Mouse (Mus musculus) macrophage (primary cell): ENCODE results near the gene Myo18a. TPM values are rescaled to one million over a fixed set of nuclear protein-coding genes. Genes with fewer than 3 reads are reported as not detected.

ENCODE experiments used
- H3K27ac ChIP-seq: fragments of 350-480 bp; formaldehyde crosslinking; 2 replicates; pipeline ENCODE4 v1.9.0; 2021
- H3K36me3 ChIP-seq: fragments of 350-480 bp; formaldehyde crosslinking; 2 replicates; pipeline ENCODE4 v1.9.0; 2021; ENCODE audit errors: inconsistent target
- H3K4me3 ChIP-seq: fragments of 350-480 bp; formaldehyde crosslinking; 2 replicates; pipeline ENCODE4 v1.9.0; 2021; ENCODE audit errors: inconsistent target
- H3K79me2 ChIP-seq: fragments of 350-480 bp; formaldehyde crosslinking; 2 replicates; pipeline ENCODE4 v1.9.0; 2021; ENCODE audit errors: inconsistent target
- WGBS: methylation state at CpG from one replicate; pipeline ENCODE4 v1.1.7; 2026; ENCODE audit warnings: inconsistent platforms; ENCODE audit not compliant: missing documents; 5-methylcytosine and 5-hydroxymethylcytosine counted together
- polyA plus RNA-seq: library from polyadenylated mRNA; stranded (reverse); fragments of 250-400 nt; gene quantifications from 3 replicates; pipeline ENCODE4 v1.2.4, GENCODE M21; 2018; ENCODE audit warnings: inconsistent platforms

Gene Myo18a
- polyA plus RNA-seq, 1 experiment from 2014 or later, result 91.1 TPM

- Histone ChIP-seq H3K79me2 (no peaks in the 10 kb centered on the region), H3K36me3 (peaks cover 91% of the 10 kb centered on the region), H3K27ac (no peak overlapping the region), H3K4me3 (no peak overlapping the region)
- 73% methylated on average over 18 of the region's 18 CpGs for WGBS
These were observed 64.4 kb downstream of the Myo18a start for GRCm38 (mm10) chr11:77827241-77827995.

- 98% methylated on average over 5 of the region's 5 CpGs for WGBS
- Histone ChIP-seq H3K27ac (no peak overlapping the region), H3K4me3 (no peak overlapping the region), H3K79me2 (no peaks in the 10 kb centered on the region), H3K36me3 (peaks cover 93% of the 10 kb centered on the region)
These were observed 65.1 kb downstream of the Myo18a start for GRCm38 (mm10) chr11:77828163-77828562.

- H3K4me3 ChIP-seq, result no peak overlapping the region
- WGBS, result 89% methylated on average over 20 of the region's 23 CpGs
These were observed 66.2 kb downstream of the Myo18a start for GRCm38 (mm10) chr11:77829043-77829841.

GRCm38 (mm10) chr11:77830875-77831274 lies 67.8 kb downstream of the Myo18a start:
- Histone ChIP-seq H3K36me3 (peaks cover 93% of the 10 kb centered on the region), H3K4me3 (no peak overlapping the region), H3K27ac (no peak overlapping the region), H3K79me2 (no peaks in the 10 kb centered on the region)
- WGBS, result 96% methylated on average over 7 of the region's 7 CpGs

More at GRCm38 (mm10) chr11:77829043-77829841, 66.2 kb downstream of the Myo18a start:
- Histone ChIP-seq H3K79me2 (no peaks in the 10 kb centered on the region), H3K36me3 (peaks cover 93% of the 10 kb centered on the region), H3K27ac (no peak overlapping the region)

- Histone ChIP-seq H3K79me2 (no peaks in the 10 kb centered on the region), H3K36me3 (peaks cover 98% of the 10 kb centered on the region), H3K4me3 (no peak overlapping the region), H3K27ac (no peak overlapping the region)
- 100% methylated on average over 4 of the region's 4 CpGs for WGBS
These were observed 69.5 kb downstream of the Myo18a start for GRCm38 (mm10) chr11:77832541-77832940.

GRCm38 (mm10) chr11:77835109-77835508 lies 72.1 kb downstream of the Myo18a start:
- Histone ChIP-seq H3K36me3 (peaks cover 97% of the 10 kb centered on the region), H3K27ac (no peak overlapping the region), H3K4me3 (no peak overlapping the region), H3K79me2 (no peaks in the 10 kb centered on the region)
- 100% methylated on average over 2 of the region's 3 CpGs for WGBS

- Histone ChIP-seq H3K36me3 (peaks cover 97% of the 10 kb centered on the region), H3K4me3 (no peak overlapping the region), H3K79me2 (no peaks in the 10 kb centered on the region), H3K27ac (no peak overlapping the region)
- WGBS, result 92% methylated on average over 5 of the region's 5 CpGs
These were observed 73.2 kb downstream of the Myo18a start for GRCm38 (mm10) chr11:77836290-77836689.

GRCm38 (mm10) chr11:77836751-77837150 lies 73.7 kb downstream of the Myo18a start:
- Histone ChIP-seq H3K27ac (no peak overlapping the region), H3K36me3 (peaks cover 97% of the 10 kb centered on the region), H3K79me2 (no peaks in the 10 kb centered on the region), H3K4me3 (no peak overlapping the region)
- 97% methylated on average over 4 of the region's 4 CpGs for WGBS

GRCm38 (mm10) chr11:77837856-77838255 lies 74.8 kb downstream of the Myo18a start:
- H3K4me3 ChIP-seq, result no peak overlapping the region
- 95% methylated on average over 5 of the region's 5 CpGs for WGBS
- peaks cover 99% of the 10 kb centered on the region for H3K36me3 ChIP-seq
- H3K79me2 ChIP-seq, result no peaks in the 10 kb centered on the region
- no peak overlapping the region for H3K27ac ChIP-seq

GRCm38 (mm10) chr11:77840523-77841245 lies 77.6 kb downstream of the Myo18a start:
- Histone ChIP-seq H3K4me3 (no peak overlapping the region), H3K36me3 (peaks cover 98% of the 10 kb centered on the region), H3K79me2 (no peaks in the 10 kb centered on the region), H3K27ac (no peak overlapping the region)
- 97% methylated on average over 16 of the region's 16 CpGs for WGBS

GRCm38 (mm10) chr11:77843068-77843905 lies 80.2 kb downstream of the Myo18a start:
- Histone ChIP-seq H3K4me3 (no peak overlapping the region), H3K36me3 (peaks cover 98% of the 10 kb centered on the region), H3K79me2 (no peaks in the 10 kb centered on the region), H3K27ac (no peak overlapping the region)
- WGBS, result 93% methylated on average over 19 of the region's 21 CpGs

GRCm38 (mm10) chr11:77843906-77844200 lies 80.8 kb downstream of the Myo18a start:
- 80% methylated on average over 4 of the region's 4 CpGs for WGBS
- H3K36me3 ChIP-seq, result peaks cover 98% of the 10 kb centered on the region
- no peak overlapping the region for H3K4me3 ChIP-seq
- H3K79me2 ChIP-seq, result no peaks in the 10 kb centered on the region
- H3K27ac ChIP-seq, result no peak overlapping the region

GRCm38 (mm10) chr11:77847599-77848128 lies 84.6 kb downstream of the Myo18a start:
- Histone ChIP-seq H3K4me3 (no peak overlapping the region), H3K27ac (no peak overlapping the region), H3K36me3 (peaks cover 93% of the 10 kb centered on the region), H3K79me2 (no peaks in the 10 kb centered on the region)
- 95% methylated on average over 9 of the region's 9 CpGs for WGBS

- H3K79me2 ChIP-seq, result no peaks in the 10 kb centered on the region
- no peak overlapping the region for H3K27ac ChIP-seq
- WGBS, result 93% methylated on average over 5 of the region's 5 CpGs
- no peak overlapping the region for H3K4me3 ChIP-seq
- H3K36me3 ChIP-seq, result peaks cover 91% of the 10 kb centered on the region
These were observed 85.1 kb downstream of the Myo18a start for GRCm38 (mm10) chr11:77848131-77848530.
